Mouse (Mus musculus) embryonic facial prominence, embryonic 12.5 days (tissue): ENCODE measurements around the gene Mybbp1a. TPM values are rescaled to one million over a fixed set of nuclear protein-coding genes. Genes with fewer than 3 reads are reported as not detected.

Experiments
- ATAC-seq: fragments of 200-750 bp; cut with Nextera tagmentation; 2 replicates; pipeline ENCODE4 v1.8.0; 2017; ENCODE audit not compliant: insufficient number of reproducible peaks, insufficient read depth, low FRiP score, low TSS enrichment
- H3K27ac ChIP-seq: fragments of 300-500 bp; sonication (generic); 2 replicates; pipeline ENCODE4 v1.5.1; 2016; ENCODE audit warnings: mild to moderate bottlenecking
- H3K27me3 ChIP-seq: fragments of 300-500 bp; sonication (generic); 2 replicates; pipeline ENCODE4 v1.6.1; 2016; ENCODE audit warnings: mild to moderate bottlenecking, moderate library complexity
- H3K36me3 ChIP-seq: fragments of 300-500 bp; sonication (generic); 2 replicates; pipeline ENCODE4 v1.6.1; 2016; ENCODE audit warnings: mild to moderate bottlenecking
- H3K4me1 ChIP-seq: fragments of 300-500 bp; sonication (generic); 2 replicates; pipeline ENCODE4 v1.6.1; 2016
- H3K4me2 ChIP-seq: fragments of 300-500 bp; sonication (generic); replicated peaks from 2 replicates; pipeline ENCODE4 v1.6.1; 2016; ENCODE audit warnings: mild to moderate bottlenecking, moderate library complexity
- H3K4me3 ChIP-seq: fragments of 300-500 bp; sonication (generic); 2 replicates; pipeline ENCODE4 v1.5.1; 2016; ENCODE audit warnings: mild to moderate bottlenecking
- H3K9ac ChIP-seq: fragments of 300-500 bp; sonication (generic); 2 replicates; pipeline ENCODE4 v1.6.1; 2016; ENCODE audit warnings: mild to moderate bottlenecking, moderate library complexity
- H3K9me3 ChIP-seq: fragments of 300-500 bp; sonication (generic); 2 replicates; pipeline ENCODE4 v1.6.1; 2016; ENCODE audit warnings: mild to moderate bottlenecking, moderate library complexity
- WGBS: fragments of 180-500 bp; shearing (Covaris S2); methylation state at CpG from one replicate; pipeline ENCODE4 v1.1.7; 2016; 5-methylcytosine and 5-hydroxymethylcytosine counted together
- polyA plus RNA-seq: library from polyadenylated mRNA; unstranded; fragments of >200 nt; fragmentation: Nextera tagmentation; extraction: Ambion mirVana; gene quantifications from 2 replicates; pipeline ENCODE4 v1.2.1, GENCODE M21; 2016

Gene Mybbp1a
- 148 and 172 TPM in 2 replicates for polyA plus RNA-seq

DNA sequence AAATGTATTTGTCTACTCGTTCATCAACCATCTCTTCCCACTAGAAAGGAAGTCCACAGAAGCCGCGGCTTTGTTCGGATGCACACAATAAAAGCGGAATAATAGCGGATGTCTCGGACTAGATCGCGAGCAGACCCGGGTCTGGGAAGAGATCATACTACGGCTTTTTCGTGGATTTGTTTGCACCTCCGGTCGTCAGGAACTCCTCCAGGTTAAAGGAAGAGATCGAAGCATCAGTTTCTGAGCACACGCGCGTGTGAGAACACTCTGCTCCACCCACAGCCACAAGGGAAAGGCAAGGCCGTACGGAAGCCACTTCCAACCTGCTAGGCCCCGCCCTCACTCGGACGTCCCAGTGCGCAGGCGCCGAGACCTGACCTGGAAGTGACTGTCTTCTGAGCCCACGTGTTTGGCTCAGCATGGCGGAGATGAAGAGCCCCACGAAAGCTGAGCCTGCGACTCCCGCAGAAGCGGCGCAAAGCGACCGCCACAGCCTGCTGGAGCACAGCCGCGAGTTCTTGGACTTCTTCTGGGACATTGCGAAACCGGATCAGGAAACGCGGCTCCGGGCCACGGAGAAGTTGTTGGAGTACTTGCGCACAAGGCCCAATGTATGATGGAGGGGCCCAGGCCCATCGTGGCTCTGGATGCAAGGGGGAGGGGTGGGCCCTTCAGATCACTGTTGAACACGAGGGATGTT, at the start of gene Mybbp1a:
TSS of gene Mybbp1a (plus strand) at position 391 of the 700 bp plus-strand sequence.
- peaks cover 40% of the 10 kb centered on the region for H3K36me3 ChIP-seq
- no peaks in the 10 kb centered on the region for H3K9me3 ChIP-seq
- under 1% methylated on average over 46 of the region's 46 CpGs for WGBS
- peak within 1 kb of the TSS; percentile 81 for H3K9ac ChIP-seq
- peak within 1 kb of the TSS; percentile 84 for H3K4me3 ChIP-seq
- peak within 1 kb of the TSS; percentile 71 for H3K4me2 ChIP-seq
- H3K27ac ChIP-seq: peak within 1 kb of the TSS; percentile 92
- ATAC-seq: peak; percentile 88
- no peaks in the 10 kb centered on the region for H3K27me3 ChIP-seq
- peaks cover 7% of the 10 kb centered on the region; the same call in 1 of the 2 replicates for H3K4me1 ChIP-seq

DNA sequence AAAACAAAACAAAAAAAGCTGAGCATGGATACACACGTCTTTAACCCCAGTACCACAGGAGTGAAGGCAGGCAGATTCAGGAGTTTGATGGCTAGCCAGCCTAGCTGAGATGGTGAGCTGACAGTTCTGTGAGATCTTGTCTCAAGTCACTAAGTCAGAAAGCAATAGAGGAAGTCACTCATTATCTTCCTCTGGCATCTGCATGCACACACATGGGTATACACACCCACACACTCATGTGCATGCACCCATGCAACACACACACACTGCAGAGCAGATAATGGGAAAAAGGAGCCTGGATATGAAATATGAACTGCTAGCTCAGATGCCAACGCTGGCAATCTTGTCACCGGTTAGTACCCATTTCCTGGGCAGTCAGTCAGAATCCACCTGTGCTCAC, 47.9 kb upstream of the Mybbp1a start:
- Histone ChIP-seq H3K36me3 (no peaks in the 10 kb centered on the region), H3K9ac (no peak overlapping the region), H3K4me3 (no peak overlapping the region), H3K4me1 (peaks cover 29% of the 10 kb centered on the region; the same call in 1 of the 2 replicates), H3K4me2 (no peak overlapping the region), H3K27me3 (no peaks in the 10 kb centered on the region), H3K27ac (no peak overlapping the region), H3K9me3 (no peaks in the 10 kb centered on the region)
- no peak for ATAC-seq
- 85% methylated on average over 3 of the region's 3 CpGs for WGBS

DNA sequence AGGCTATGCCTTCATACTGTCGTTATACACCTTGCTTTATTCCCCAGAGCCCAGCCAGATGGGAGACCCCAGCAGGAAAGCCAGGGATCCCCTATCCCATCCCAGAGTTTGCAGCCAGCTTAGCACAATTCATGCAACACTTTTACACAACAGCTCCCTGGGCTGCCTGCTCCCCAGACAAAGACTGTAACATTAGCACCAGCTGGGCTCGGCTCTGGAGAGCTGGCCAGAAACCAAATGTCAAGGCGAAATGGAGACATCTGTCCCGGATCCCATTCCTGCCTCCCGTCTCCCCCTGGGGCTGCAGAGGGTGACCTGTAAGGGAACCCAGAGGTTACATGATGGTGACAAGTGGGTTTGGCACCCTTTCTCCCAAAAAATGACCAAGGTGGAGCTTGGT, 47.5 kb upstream of the Mybbp1a start:
- Histone ChIP-seq H3K4me2 (no peak overlapping the region), H3K9ac (no peak overlapping the region), H3K4me3 (no peak overlapping the region), H3K36me3 (no peaks in the 10 kb centered on the region), H3K4me1 (peaks cover 29% of the 10 kb centered on the region; the same call in 1 of the 2 replicates), H3K27ac (no peak overlapping the region), H3K27me3 (no peaks in the 10 kb centered on the region), H3K9me3 (no peaks in the 10 kb centered on the region)
- no peak for ATAC-seq
- WGBS: 36% methylated on average over 5 of the region's 5 CpGs

DNA sequence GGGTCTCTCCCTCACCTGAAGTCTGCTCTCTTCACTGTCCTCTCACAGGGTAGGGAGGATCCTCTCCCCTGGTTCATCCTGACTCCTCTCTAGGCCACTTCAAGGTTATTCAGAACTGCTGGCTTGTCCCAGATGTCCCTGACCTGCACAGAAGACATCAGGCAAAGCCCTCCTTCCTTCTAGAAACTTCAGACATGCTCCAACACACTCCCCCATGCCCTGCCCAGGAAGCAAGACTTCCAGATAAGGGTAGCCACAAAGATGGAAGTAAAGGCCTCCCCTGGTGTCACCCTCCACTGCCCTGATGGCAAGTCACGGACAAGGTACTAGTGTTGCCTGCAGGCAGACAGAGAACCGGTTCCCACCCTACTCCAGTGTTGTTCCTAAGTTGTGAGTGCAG, 46.5 kb upstream of the Mybbp1a start:
- ATAC-seq: no peak

DNA sequence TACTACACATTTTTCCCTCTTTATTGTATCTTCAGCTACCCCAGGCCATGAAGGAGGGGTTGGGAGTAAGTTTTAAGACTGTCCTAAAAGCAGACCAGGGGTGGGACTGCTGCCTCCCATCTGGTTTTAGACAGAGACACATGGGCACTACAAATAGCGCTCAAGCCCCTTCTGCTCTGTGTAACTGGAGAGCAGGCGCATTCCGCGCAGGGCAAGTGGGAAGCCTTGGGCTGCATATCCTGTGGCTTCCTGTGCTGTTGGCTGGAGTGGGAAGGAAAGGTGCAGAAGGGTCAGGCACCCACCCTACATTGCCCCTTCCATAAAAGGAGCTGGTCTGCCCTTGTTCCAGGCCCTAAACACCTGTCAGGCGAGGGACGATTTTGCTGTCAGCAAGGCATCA, 45.5 kb upstream of the Mybbp1a start:
- Histone ChIP-seq H3K4me1 (peaks cover 29% of the 10 kb centered on the region; the same call in 1 of the 2 replicates), H3K4me3 (no peak overlapping the region), H3K36me3 (no peaks in the 10 kb centered on the region), H3K27me3 (no peaks in the 10 kb centered on the region), H3K4me2 (no peak overlapping the region), H3K9ac (no peak overlapping the region), H3K9me3 (no peaks in the 10 kb centered on the region), H3K27ac (peak overlapping the region; percentile 36; the same call in 1 of the 2 replicates)
- no peak for ATAC-seq
- WGBS: 49% methylated on average over 6 of the region's 6 CpGs

More for the DNA sequence above, 46.5 kb upstream of the Mybbp1a start:
- no peaks in the 10 kb centered on the region for H3K36me3 ChIP-seq
- H3K4me1 ChIP-seq: peaks cover 29% of the 10 kb centered on the region; the same call in 1 of the 2 replicates
- H3K27ac ChIP-seq: no peak overlapping the region
- no peak overlapping the region for H3K9ac ChIP-seq
- no peaks in the 10 kb centered on the region for H3K27me3 ChIP-seq
- no peak overlapping the region for H3K4me3 ChIP-seq
- WGBS: 69% methylated on average over 2 of the region's 2 CpGs
- H3K4me2 ChIP-seq: no peak overlapping the region
- H3K9me3 ChIP-seq: no peaks in the 10 kb centered on the region

DNA sequence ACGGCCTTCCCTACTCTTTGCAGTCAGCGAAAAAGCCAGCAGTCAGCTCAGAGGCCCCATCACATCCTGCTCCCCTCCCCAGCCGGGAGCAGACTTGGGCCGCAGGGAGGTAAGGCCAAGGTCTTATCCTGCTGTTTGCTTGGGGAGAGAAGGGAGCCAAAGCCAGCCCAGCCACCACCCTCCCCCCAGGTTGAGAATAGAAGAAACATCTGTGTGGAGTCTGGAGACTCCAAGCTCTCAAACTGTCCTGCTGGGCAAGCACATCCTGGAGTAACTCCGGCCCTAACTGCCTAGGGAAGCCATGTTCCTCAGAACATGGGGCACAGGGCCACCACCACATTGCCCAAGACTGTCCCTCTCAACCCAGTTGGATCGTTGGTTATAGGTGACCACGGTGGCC, 44.5 kb upstream of the Mybbp1a start:
- ATAC-seq: no peak
- Histone ChIP-seq H3K4me3 (no peak overlapping the region), H3K4me2 (no peak overlapping the region), H3K9ac (no peak overlapping the region), H3K36me3 (no peaks in the 10 kb centered on the region), H3K9me3 (no peaks in the 10 kb centered on the region), H3K27ac (no peak overlapping the region), H3K27me3 (no peaks in the 10 kb centered on the region), H3K4me1 (peaks cover 36% of the 10 kb centered on the region; the same call in 1 of the 2 replicates)
- 72% methylated on average over 7 of the region's 7 CpGs for WGBS

DNA sequence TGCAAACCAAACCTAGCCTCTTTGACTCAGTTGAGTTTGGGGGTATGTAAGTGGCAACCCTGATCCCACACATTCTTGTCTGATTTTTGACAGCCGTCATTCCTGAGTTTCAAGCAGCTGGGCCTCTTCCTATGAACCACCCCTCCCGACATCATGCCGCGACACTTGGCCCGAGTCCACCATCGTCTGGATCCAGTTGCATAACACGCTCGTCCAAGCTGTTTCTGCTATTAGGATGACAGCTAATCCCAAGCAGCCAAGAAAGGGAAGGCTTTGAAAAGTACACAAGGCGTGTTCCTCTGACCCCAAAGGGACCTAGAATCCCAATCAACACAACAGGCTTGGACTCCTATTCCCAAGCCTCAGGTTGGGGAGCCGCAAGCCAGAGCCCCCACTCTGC, 44.1 kb upstream of the Mybbp1a start:
- WGBS: 73% methylated on average over 10 of the region's 10 CpGs
- H3K4me2 ChIP-seq: no peak overlapping the region
- H3K27me3 ChIP-seq: no peaks in the 10 kb centered on the region
- H3K4me1 ChIP-seq: peaks cover 36% of the 10 kb centered on the region; the same call in 1 of the 2 replicates
- H3K4me3 ChIP-seq: no peak overlapping the region
- no peaks in the 10 kb centered on the region for H3K36me3 ChIP-seq
- H3K9ac ChIP-seq: no peak overlapping the region
- no peaks in the 10 kb centered on the region for H3K9me3 ChIP-seq
- ATAC-seq: no peak
- H3K27ac ChIP-seq: no peak overlapping the region

DNA sequence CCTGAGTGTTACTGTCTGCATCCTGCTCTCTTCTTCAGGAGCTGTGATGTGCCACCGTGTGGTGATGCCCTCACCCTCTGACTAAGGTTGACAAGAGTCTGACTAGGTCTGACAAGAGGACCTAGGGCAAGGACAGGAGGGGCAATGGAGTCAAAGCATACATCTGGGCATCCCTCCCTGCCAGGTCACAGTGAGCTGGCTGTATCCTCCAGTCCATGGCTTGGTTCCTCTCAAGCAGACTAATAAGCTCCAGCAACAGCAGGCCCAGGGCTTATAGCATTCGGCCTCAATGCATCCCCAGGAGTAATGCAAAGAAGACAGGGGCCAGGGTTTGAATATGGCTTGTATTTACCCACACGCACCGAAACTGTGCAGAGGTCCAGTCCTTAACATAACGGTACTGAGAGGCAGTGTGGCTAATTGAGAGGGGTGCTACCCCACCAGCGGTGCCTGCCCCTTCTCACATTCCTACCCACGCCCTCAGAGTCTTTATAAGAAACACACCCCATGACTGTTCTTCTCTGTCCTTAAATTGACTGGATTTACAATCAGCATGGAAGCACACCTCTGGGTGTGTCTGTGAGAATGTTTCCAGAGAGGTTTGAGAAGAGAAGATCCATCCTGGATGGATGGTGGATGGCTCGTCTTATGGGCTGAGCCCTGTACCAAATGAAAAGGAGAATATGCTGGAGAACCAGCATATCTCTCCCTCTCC, 43.2 kb upstream of the Mybbp1a start:
- no peak overlapping the region for H3K27ac ChIP-seq
- no peak overlapping the region for H3K9ac ChIP-seq
- H3K4me1 ChIP-seq: peaks cover 40% of the 10 kb centered on the region; the same call in 1 of the 2 replicates
- no peaks in the 10 kb centered on the region for H3K9me3 ChIP-seq
- H3K27me3 ChIP-seq: no peaks in the 10 kb centered on the region
- H3K4me3 ChIP-seq: no peak overlapping the region
- 73% methylated on average over 8 of the region's 8 CpGs for WGBS
- no peak for ATAC-seq
- no peaks in the 10 kb centered on the region for H3K36me3 ChIP-seq
- H3K4me2 ChIP-seq: no peak overlapping the region

DNA sequence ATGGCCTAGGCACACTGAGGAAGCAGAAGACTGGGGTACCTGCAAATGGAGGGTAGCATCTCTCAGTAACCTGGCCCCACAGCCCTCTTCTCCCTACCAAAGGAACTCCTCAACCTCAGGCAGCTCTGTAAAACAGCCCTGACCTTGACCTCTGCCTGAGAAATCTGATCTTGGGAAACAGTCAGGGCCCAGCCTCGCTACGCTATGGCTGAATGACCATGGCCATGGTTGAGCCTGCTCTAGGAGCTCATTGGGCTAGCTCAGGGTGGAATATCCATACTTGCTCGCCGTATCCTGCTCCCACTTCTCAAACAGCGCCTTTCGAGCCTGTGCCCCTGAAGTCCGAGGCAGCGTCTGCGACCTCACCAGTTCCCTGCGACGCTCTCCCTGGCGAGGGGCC, 40.1 kb upstream of the Mybbp1a start:
- Histone ChIP-seq H3K4me2 (no peak overlapping the region), H3K27ac (0 out of 2 replicates have a peak overlapping the region, but pooled peaks have one; percentile 30), H3K4me3 (no peak overlapping the region), H3K9me3 (no peaks in the 10 kb centered on the region), H3K36me3 (no peaks in the 10 kb centered on the region), H3K9ac (no peak overlapping the region), H3K4me1 (peaks cover 30% of the 10 kb centered on the region; the same call in 1 of the 2 replicates), H3K27me3 (no peaks in the 10 kb centered on the region)
- WGBS: 73% methylated on average over 12 of the region's 12 CpGs
- ATAC-seq: no peak

DNA sequence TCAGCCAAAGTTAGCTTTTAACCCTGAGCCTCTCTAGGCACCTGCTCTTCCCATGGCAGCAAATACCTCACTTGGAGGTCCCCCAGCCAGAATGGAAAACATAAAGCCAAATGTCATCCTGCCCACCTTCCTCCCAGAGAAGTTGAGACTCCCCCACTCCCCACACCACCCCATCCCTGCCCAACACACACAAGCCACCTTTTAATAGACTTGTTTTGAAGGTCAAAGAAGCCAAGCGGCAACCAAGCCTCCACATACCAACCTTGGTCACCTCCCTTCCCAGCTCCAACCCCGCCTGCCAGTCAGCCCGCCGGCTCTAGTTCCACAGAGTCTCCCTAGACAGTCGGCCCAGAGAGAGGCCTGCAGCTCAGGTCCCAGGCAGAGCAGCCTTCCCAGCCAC, 39.1 kb upstream of the Mybbp1a start:
- no peak overlapping the region for H3K9ac ChIP-seq
- H3K27ac ChIP-seq: 0 out of 2 replicates have a peak overlapping the region, but pooled peaks have one; percentile 30
- H3K36me3 ChIP-seq: no peaks in the 10 kb centered on the region
- no peaks in the 10 kb centered on the region for H3K9me3 ChIP-seq
- peaks cover 20% of the 10 kb centered on the region; the same call in 1 of the 2 replicates for H3K4me1 ChIP-seq
- WGBS: 69% methylated on average over 5 of the region's 5 CpGs
- H3K4me2 ChIP-seq: no peak overlapping the region
- no peak overlapping the region for H3K4me3 ChIP-seq
- ATAC-seq: no peak
- H3K27me3 ChIP-seq: no peaks in the 10 kb centered on the region

DNA sequence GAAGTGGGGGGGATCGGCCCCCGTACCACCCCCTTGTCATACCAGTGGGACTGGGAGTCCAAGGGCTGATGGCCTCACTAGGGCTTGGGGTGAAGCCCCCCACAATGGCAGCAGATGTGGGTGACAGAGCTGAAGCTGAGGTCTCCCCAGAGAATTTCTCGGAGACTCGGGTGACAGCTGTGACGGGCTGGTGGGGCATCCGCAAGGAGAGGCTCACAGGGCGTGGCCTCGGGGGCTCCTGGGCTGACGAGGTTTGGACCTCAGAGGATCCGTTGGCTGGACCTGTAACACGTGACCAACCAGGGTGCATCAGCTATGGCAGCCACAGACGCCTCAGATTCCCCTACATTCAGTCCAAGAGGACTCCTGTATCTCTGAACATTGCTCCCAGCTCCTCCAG, 38.2 kb upstream of the Mybbp1a start:
- no peak for ATAC-seq
- Histone ChIP-seq H3K36me3 (no peaks in the 10 kb centered on the region), H3K27ac (no peak overlapping the region), H3K9me3 (no peaks in the 10 kb centered on the region), H3K4me1 (peaks cover 23% of the 10 kb centered on the region), H3K27me3 (no peaks in the 10 kb centered on the region), H3K4me3 (no peak overlapping the region), H3K4me2 (no peak overlapping the region), H3K9ac (no peak overlapping the region)
- 77% methylated on average over 12 of the region's 12 CpGs for WGBS

DNA sequence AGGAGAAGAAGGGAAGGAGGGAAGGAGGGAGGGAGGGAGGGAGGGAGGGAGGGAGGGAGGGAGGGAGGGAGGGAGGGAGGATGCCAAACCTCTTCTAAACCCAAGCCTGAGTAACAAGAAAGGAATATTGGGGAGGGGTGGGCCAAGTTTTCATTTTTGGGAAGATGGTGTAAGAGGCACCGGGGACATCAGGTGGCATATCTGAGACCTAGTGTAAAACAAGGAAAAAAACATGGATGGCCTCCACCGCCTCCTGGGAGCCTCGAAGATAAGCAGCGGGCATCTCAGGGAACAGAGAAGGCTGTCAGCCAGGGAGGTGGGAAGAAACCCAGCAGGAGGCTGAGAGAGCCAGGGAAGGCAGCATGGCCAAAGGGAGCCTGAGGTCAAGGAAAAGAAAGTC, 35.6 kb upstream of the Mybbp1a start:
- WGBS: 48% methylated on average over 4 of the region's 4 CpGs
- Histone ChIP-seq H3K9ac (no peak overlapping the region), H3K4me3 (no peak overlapping the region), H3K4me2 (no peak overlapping the region), H3K27ac (no peak overlapping the region), H3K36me3 (no peaks in the 10 kb centered on the region), H3K4me1 (peaks cover 27% of the 10 kb centered on the region), H3K9me3 (no peaks in the 10 kb centered on the region), H3K27me3 (peaks cover 11% of the 10 kb centered on the region)
- ATAC-seq: no peak
